10 mouse cellular contexts compared by ENCODE assay signal in genomic region chr10:98751376-98752058, GRCm38 (mm10).
DNase-seq lines count a peak whose midpoint lies in the region; ATAC-seq lines count a peak whose summit lies in the region.
"Had no signal": no experiment of that assay in that cellular context is flagged by ENCODE, and none has a peak within 500 bp of the region (broad histone marks: within the 10 kb centered on the region; RNA-seq: fewer than 3 reads in every experiment).

No protein-coding gene starts in this region.

- WGBS in embryonic facial prominence, embryonic 14.5 days, result 43% methylated on average over 11 of the region's 11 CpGs

- intact Hi-C loops in left cerebral cortex, postnatal 4 days (cut with DNase I), result no loop called here

- no peak overlapping the region for H3K27ac ChIP-seq in embryonic facial prominence, embryonic 14.5 days (replicated peaks; ENCODE audit: low read depth, low read length)
- H3K27ac ChIP-seq: limb, embryonic 12.5 days had no signal

- peaks cover 10% of the 10 kb centered on the region; the same call in 1 of the 2 replicates for H3K4me1 ChIP-seq in embryonic facial prominence, embryonic 14.5 days (ENCODE audit: control insufficient read depth, insufficient read depth, low read length)

- no peak overlapping the region; the same call in 1 of the 2 replicates for H3K9ac ChIP-seq in embryonic facial prominence, embryonic 14.5 days (ENCODE audit: low read depth, low read length)
- H3K9ac ChIP-seq: limb, embryonic 12.5 days had no signal

- DNase-seq in gastrocnemius, postnatal 10 days, result peak; percentile 16
- no peak for DNase-seq in gastrocnemius, adult 8-10 months (ENCODE audit: low spot score in 2 of 2)
- DNase-seq in left cerebral cortex, postnatal 4 days, result peak; percentile 40
- no peak for DNase-seq in left cerebral cortex, adult 18-20 months (ENCODE audit: low spot score in 2 of 2)
- peak; percentile 88 for DNase-seq in embryonic facial prominence, embryonic 14.5 days (ENCODE audit: low spot score)
- DNase-seq in lung, postnatal 10 days, result peak; percentile 69
- no peak for DNase-seq in layer of hippocampus, adult 9-11 months
- DNase-seq in spleen, adult 12 weeks (ENCODE audit: low spot score), result no peak
- DNase-seq: cerebellum, adult 11 months had no signal

- no peaks in the 10 kb centered on the region for H3K36me3 ChIP-seq in embryonic facial prominence, embryonic 14.5 days (ENCODE audit: control insufficient read depth, insufficient read depth, low read length)
- H3K36me3 ChIP-seq: limb, embryonic 12.5 days had no signal

- no peaks in the 10 kb centered on the region for H3K27me3 ChIP-seq in embryonic facial prominence, embryonic 14.5 days (replicated peaks; ENCODE audit: control insufficient read depth, insufficient read depth, low read length)
- H3K27me3 ChIP-seq: limb, embryonic 12.5 days had no signal

- peak; percentile 80; the same call in 1 of the 2 replicates for ATAC-seq in embryonic facial prominence, embryonic 14.5 days (ENCODE audit: low read depth)

- no peaks in the 10 kb centered on the region for H3K9me3 ChIP-seq in embryonic facial prominence, embryonic 14.5 days (ENCODE audit: control insufficient read depth, low read length)
- H3K9me3 ChIP-seq: limb, embryonic 12.5 days had no signal

- no peak overlapping the region for H3K4me3 ChIP-seq in embryonic facial prominence, embryonic 14.5 days (ENCODE audit: low read depth, low read length)
- H3K4me3 ChIP-seq: limb, embryonic 12.5 days had no signal

- H3K4me2 ChIP-seq in embryonic facial prominence, embryonic 14.5 days (ENCODE audit: low read depth, low read length), result 0 out of 2 replicates have a peak overlapping the region, but pooled peaks have one; percentile 12
- H3K4me2 ChIP-seq: limb, embryonic 12.5 days had no signal

Comparison
In these comparisons a context has a peak if more than half of its experiments do, and no peak if none do; other contexts are left out.
1. DNase-seq: peak in gastrocnemius, postnatal 10 days (single experiment), left cerebral cortex, postnatal 4 days (single experiment), embryonic facial prominence, embryonic 14.5 days (single experiment) and lung, postnatal 10 days (single experiment); none in gastrocnemius, adult 8-10 months (0 of 2), left cerebral cortex, adult 18-20 months (0 of 2), layer of hippocampus, adult 9-11 months (single experiment) and spleen, adult 12 weeks (single experiment).